ENCODE assay signal across 23 mouse cellular contexts in the genomic region with DNA sequence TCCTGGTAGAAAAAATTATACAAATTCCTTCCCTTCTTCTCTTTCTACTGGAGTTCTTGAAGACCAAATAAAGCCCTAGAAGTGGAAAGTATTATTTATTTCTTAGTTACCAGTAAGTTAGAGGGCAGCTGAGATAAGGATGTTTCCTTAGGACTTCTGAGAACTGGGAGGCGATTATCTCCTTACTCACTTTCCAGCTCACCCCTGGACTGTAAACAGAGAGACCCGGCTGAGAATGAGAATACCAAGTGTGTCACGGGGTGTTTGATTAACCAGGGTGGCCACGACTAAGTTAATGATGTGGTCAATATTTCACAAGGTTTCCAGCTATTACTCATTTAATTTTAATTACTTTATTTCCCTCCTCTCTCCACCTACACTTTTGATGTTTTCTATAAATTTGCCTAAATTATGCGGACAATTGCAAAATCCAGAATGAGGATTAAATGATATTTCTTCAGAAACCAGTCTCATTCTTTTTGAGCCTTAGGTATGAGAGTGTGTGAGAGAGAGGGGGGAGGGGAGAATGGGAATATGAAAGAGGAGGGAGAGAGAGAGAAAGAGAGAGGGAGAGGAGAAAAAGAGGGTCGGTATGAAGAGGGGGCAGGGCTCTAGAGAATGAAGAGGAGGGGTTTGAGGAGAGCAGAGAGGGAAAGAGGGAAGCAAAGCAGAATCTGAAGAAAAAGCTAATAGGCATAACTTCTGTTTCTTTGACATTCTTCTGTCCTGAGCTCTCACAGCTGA.
A peak's percentile ranks its signal among the peaks of the same experiment; 100 is the strongest.
DNase-seq lines count a peak whose midpoint lies in the region; ATAC-seq and TF ChIP-seq lines count a peak whose summit lies in the region.
"Had no signal": no experiment of that assay in that cellular context is flagged by ENCODE, and none has a peak within 500 bp of the region (broad histone marks: within the 10 kb centered on the region; RNA-seq: fewer than 3 reads in every experiment).

No protein-coding gene starts in this region.

- 62% methylated on average over 6 of the region's 6 CpGs for WGBS in hindbrain, embryonic 11.5 days
- 59% methylated on average over 6 of the region's 6 CpGs for WGBS in hindbrain, embryonic 12.5 days
- WGBS in kidney, embryonic 15.5 days = 48% methylated on average over 6 of the region's 6 CpGs
- 22% methylated on average over 6 of the region's 6 CpGs for WGBS in liver, embryonic 14.5 days (ENCODE audit: insufficient replicate concordance)

- H3K27me3 ChIP-seq in hindbrain, embryonic 11.5 days (ENCODE audit: control insufficient read depth, insufficient read depth, low read length) = no peaks in the 10 kb centered on the region
- H3K27me3 ChIP-seq in hindbrain, embryonic 12.5 days = no peaks in the 10 kb centered on the region
- H3K27me3 ChIP-seq in kidney, embryonic 15.5 days = no peaks in the 10 kb centered on the region
- no peaks in the 10 kb centered on the region for H3K27me3 ChIP-seq in liver, embryonic 14.5 days (ENCODE audit: control insufficient read depth, insufficient read depth, low read length)
- H3K27me3 ChIP-seq: forebrain, embryonic 13.5 days; heart, embryonic 15.5 days had no signal

- 0 out of 2 replicates have a peak, but pooled peaks have one; percentile 38 for ATAC-seq in hindbrain, embryonic 11.5 days (ENCODE audit: low FRiP score)
- ATAC-seq in hindbrain, embryonic 12.5 days (ENCODE audit: low FRiP score) = no peak
- peak; percentile 86 for ATAC-seq in kidney, embryonic 15.5 days (replicated peaks; ENCODE audit: low FRiP score)
- ATAC-seq in liver, embryonic 14.5 days (ENCODE audit: insufficient read depth) = peak; percentile 28; the same call in 1 of the 2 replicates
- ATAC-seq: activated CD4-positive, CD25-positive, alpha-beta regulatory T cell, adult 4 months; CD4-positive, CD25-positive, alpha-beta regulatory T cell, adult 4 months; forebrain, embryonic 13.5 days; forebrain, postnatal 0 days had no signal

- TF ChIP-seq CTCF in liver, embryonic 14.5 days (IDR thresholded peaks at IDR 0.05; ENCODE audit: low read depth) = no peak

- no peak for TF ChIP-seq EP300 in liver, embryonic 14.5 days (IDR thresholded peaks at IDR 0.05; ENCODE audit: low read depth)

- H3K36me3 ChIP-seq in hindbrain, embryonic 11.5 days (ENCODE audit: control insufficient read depth, insufficient read depth, low read length) = no peaks in the 10 kb centered on the region
- no peaks in the 10 kb centered on the region for H3K36me3 ChIP-seq in hindbrain, embryonic 12.5 days
- no peaks in the 10 kb centered on the region for H3K36me3 ChIP-seq in kidney, embryonic 15.5 days
- no peaks in the 10 kb centered on the region for H3K36me3 ChIP-seq in liver, embryonic 14.5 days (replicated peaks; ENCODE audit: control insufficient read depth, insufficient read depth, low read depth)
- H3K36me3 ChIP-seq: G1E; heart, embryonic 15.5 days; hindbrain, embryonic 10.5 days had no signal

- no peak overlapping the region for H3K9ac ChIP-seq in hindbrain, embryonic 11.5 days (ENCODE audit: low read depth, low read length)
- H3K9ac ChIP-seq in hindbrain, embryonic 12.5 days = no peak overlapping the region
- H3K9ac ChIP-seq in kidney, embryonic 15.5 days = no peak overlapping the region
- H3K9ac ChIP-seq in liver, embryonic 14.5 days (replicated peaks) = no peak overlapping the region
- H3K9ac ChIP-seq: forebrain, embryonic 13.5 days; forebrain, postnatal 0 days; heart, embryonic 15.5 days had no signal

- intact Hi-C loops in heart, postnatal 14 days (cut with DNase I) = no loop called here

- no peak overlapping the region for H3K4me2 ChIP-seq in hindbrain, embryonic 11.5 days (replicated peaks; ENCODE audit: low read depth, low read length)
- no peak overlapping the region for H3K4me2 ChIP-seq in hindbrain, embryonic 12.5 days (replicated peaks)
- no peak overlapping the region for H3K4me2 ChIP-seq in kidney, embryonic 15.5 days
- no peak overlapping the region for H3K4me2 ChIP-seq in liver, embryonic 14.5 days (ENCODE audit: low read depth)
- H3K4me2 ChIP-seq: forebrain, embryonic 13.5 days; heart, embryonic 11.5 days; heart, embryonic 15.5 days had no signal

- H3K27ac ChIP-seq in hindbrain, embryonic 11.5 days (ENCODE audit: low read depth, low read length) = no peak overlapping the region
- H3K27ac ChIP-seq in hindbrain, embryonic 12.5 days = no peak overlapping the region
- no peak overlapping the region for H3K27ac ChIP-seq in kidney, embryonic 15.5 days
- H3K27ac ChIP-seq in liver, embryonic 14.5 days = no peak overlapping the region
- H3K27ac ChIP-seq: forebrain, embryonic 13.5 days; heart, adult 2 months; heart, embryonic 15.5 days; hindbrain, embryonic 10.5 days had no signal

- H3K4me3 ChIP-seq in hindbrain, embryonic 11.5 days (ENCODE audit: low read depth, low read length) = no peak overlapping the region
- H3K4me3 ChIP-seq in hindbrain, embryonic 12.5 days = no peak overlapping the region
- H3K4me3 ChIP-seq in kidney, embryonic 15.5 days (replicated peaks) = no peak overlapping the region
- H3K4me3 ChIP-seq in liver, embryonic 14.5 days (ENCODE audit: insufficient read depth in 1 of 2, low read depth in 2 of 2, low read length in 2 of 2) = no peak overlapping the region
- H3K4me3 ChIP-seq: forebrain, embryonic 13.5 days; heart, adult 2 months; heart, embryonic 15.5 days; hindbrain, embryonic 10.5 days had no signal

- H3K9me3 ChIP-seq in hindbrain, embryonic 11.5 days (ENCODE audit: control insufficient read depth, low read length) = no peaks in the 10 kb centered on the region
- H3K9me3 ChIP-seq in hindbrain, embryonic 12.5 days (replicated peaks) = no peaks in the 10 kb centered on the region
- H3K9me3 ChIP-seq in kidney, embryonic 15.5 days (replicated peaks) = no peaks in the 10 kb centered on the region
- no peaks in the 10 kb centered on the region for H3K9me3 ChIP-seq in liver, embryonic 14.5 days (ENCODE audit: control insufficient read depth, low read length)
- H3K9me3 ChIP-seq: forebrain, embryonic 13.5 days; G1E; heart, embryonic 15.5 days; hindbrain, embryonic 10.5 days had no signal

- DNase-seq in hindbrain, embryonic 11.5 days (ENCODE audit: low spot score) = no peak
- no peak for DNase-seq in kidney, postnatal 10 days
- DNase-seq in MEL-GATA-1-ER (ENCODE audit: extremely low read depth, low read depth) = peak; percentile 26
- no peak for DNase-seq in liver, embryonic 14.5 days (ENCODE audit: low read depth in 3 of 3, low spot score in 3 of 3)
- DNase-seq in right cerebral cortex, adult 18-20 months = no peak
- DNase-seq in heart, postnatal 14 days = no peak
- DNase-seq: adrenal gland, postnatal 14 days; B cell, adult 2 months; cerebellum, adult 11-12 months; cerebellum, adult 9-11 months; cerebellum, postnatal 36 days; forebrain, postnatal 0 days; gastrocnemius, postnatal 14 days; heart, adult 2 months had no signal

- H3K4me1 ChIP-seq in hindbrain, embryonic 11.5 days (replicated peaks; ENCODE audit: control insufficient read depth, insufficient read depth, low read length) = no peaks in the 10 kb centered on the region
- no peaks in the 10 kb centered on the region for H3K4me1 ChIP-seq in hindbrain, embryonic 12.5 days
- H3K4me1 ChIP-seq in kidney, embryonic 15.5 days = no peaks in the 10 kb centered on the region
- H3K4me1 ChIP-seq in liver, embryonic 14.5 days (replicated peaks; ENCODE audit: control insufficient read depth in 2 of 2, insufficient read depth in 2 of 2, low read length in 1 of 2) = no peaks in the 10 kb centered on the region; a peak in 2 of 4 replicates
- H3K4me1 ChIP-seq: forebrain, embryonic 13.5 days; heart, embryonic 15.5 days; hindbrain, embryonic 10.5 days had no signal
